Mouse (Mus musculus) inflammation-experienced regulatory T-cells (primary cell): Measurements from ENCODE around the gene Ifitm1. TPM values are rescaled to one million over a fixed set of nuclear protein-coding genes. Genes with fewer than 3 reads are reported as not detected.

Experiments used
- polyA plus RNA-seq, 2 experiments: library from polyadenylated mRNA; unstranded; fragments of 100-300 nt; shearing (Covaris generic); gene quantifications; one replicate each; pipeline ENCODE4 v1.2.1; 2017

The Ifitm1 gene
- polyA plus RNA-seq: 1 to 10 TPM in 1 of 2 experiments, not detected in 1; 1.9 TPM

DNA sequence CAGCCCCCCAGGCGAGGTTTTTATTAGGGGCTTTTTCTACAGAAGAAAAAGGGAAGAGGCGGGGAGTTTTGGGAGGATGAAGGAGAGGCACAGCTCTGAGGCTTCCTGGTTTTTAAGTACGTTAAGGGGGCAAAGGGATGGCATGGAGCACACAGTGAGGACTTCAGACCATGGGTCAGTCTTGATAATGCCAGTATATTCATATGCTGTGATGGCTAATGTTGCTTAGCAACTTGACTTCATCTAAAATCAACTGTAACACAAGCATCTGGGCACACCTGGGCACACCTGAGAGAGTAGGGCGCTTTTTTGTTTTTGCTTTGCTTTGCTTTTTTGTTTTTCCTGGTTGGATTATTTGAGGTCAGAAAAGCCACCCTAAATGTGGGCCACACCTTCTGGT is at the start of gene Ifitm1:
TSS of gene Ifitm1 (plus strand) at position 301 of the 400 bp plus-strand sequence.

DNA sequence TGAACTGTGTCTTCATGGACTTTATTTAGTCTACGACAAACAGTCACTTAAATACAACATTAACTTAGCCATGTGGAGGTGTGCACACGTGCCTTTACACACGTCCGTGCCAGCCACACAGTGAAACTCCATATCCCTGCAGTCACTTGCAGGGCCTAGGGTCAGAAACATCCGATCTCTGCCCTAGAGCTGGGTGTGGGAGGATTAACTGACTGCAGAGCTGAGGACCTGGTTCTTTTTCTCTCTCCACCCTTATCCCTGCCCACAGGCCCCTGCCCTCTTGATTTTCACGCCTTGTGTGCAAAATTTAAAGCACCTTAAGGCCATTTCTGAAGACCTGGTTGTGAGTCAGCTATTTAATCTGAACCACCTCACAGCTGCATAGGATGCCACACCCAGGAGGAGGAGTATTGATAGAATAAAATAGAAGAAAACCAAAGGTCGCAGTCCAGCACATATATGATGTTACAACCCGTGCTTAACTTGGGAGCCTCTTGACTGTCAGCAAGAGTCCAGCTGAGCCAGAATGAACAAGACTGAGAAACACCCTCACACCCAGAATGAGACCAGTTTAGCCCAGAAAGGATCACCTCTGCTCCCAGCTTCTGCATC is 46.5 kb upstream of the Ifitm1 start, which contains the start of gene Nlrp6:
TSS of gene Nlrp6 (plus strand) at position 485 of the 612 bp plus-strand sequence.

DNA sequence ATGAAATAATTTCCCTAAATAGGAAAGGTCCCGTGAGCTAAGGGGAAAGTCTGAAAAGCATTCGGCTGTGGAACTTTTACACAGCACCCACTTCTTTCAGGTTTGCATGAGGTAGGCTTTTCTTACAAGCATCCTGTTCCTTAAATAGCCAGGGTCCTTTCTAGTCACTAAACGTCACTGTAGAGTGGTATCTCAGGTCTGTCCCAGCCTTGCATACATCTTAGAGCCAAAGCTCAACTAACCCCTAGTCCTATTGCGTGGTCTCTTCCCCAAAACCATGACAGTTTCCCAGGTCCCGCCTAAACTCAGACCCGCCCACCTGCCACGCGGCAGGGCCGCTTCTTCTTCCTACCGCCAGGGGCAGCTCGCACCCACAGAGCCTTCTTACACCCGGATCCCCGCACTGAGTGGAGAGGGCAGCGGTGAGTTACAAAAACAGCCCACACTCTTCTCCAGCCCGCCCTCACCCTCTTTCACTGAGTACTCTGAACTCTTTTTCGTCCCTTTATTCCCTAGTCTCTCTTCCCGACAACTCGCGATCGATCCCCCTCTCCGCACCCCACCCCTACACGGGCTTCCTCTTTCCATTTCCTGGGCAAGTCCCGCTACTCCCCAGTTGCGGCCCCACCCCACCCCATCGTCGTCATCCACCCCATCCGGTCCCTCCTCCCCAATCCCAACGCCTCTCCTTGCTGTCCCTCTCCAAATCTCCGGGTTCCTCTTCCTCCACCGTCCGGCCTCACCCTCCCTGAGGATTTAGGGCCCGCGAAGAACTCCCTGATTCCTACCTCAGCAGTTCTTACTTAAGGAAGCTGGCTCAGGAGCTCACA is 25.6 kb upstream of the Ifitm1 start, which contains the start of gene Pgghg:
TSS of gene Pgghg (plus strand) at position 170 of the 830 bp plus-strand sequence.

DNA sequence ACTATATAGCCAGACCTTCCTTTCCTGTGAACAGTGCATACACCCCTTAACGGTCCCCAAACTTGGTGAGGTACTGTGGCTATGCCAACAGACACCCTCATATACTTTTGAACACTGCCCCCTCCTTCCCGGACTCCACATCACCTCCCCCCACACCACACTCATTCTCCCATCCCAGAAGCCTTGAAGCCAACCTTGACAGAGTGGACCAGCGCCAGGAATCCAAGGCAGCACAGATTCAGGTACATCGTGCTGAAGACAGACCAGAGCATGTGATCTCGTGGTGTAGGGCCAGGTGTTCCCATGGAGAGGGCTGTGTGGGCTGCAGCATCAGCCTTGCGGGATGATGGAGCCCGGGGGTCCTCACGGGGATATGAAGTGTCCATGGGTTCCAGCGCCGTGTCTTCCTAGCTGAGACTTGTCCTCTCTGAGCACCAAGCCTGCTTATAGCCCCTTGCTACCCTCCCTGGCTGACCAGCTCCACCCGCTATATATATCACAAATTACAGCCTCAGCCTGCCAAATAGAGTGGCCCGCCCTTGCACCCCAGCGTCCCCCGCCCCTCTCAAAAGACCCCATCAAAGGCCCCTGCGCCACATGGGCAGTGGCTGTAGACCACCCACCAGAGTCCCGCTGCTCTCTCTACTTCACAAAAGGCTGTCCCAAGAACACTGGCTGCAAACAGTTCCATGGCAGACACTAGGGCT is 17.0 kb upstream of the Ifitm1 start, which contains the start of gene Ifitm5:
TSS of gene Ifitm5 (minus strand) at position 468 of the 707 bp plus-strand sequence.

DNA sequence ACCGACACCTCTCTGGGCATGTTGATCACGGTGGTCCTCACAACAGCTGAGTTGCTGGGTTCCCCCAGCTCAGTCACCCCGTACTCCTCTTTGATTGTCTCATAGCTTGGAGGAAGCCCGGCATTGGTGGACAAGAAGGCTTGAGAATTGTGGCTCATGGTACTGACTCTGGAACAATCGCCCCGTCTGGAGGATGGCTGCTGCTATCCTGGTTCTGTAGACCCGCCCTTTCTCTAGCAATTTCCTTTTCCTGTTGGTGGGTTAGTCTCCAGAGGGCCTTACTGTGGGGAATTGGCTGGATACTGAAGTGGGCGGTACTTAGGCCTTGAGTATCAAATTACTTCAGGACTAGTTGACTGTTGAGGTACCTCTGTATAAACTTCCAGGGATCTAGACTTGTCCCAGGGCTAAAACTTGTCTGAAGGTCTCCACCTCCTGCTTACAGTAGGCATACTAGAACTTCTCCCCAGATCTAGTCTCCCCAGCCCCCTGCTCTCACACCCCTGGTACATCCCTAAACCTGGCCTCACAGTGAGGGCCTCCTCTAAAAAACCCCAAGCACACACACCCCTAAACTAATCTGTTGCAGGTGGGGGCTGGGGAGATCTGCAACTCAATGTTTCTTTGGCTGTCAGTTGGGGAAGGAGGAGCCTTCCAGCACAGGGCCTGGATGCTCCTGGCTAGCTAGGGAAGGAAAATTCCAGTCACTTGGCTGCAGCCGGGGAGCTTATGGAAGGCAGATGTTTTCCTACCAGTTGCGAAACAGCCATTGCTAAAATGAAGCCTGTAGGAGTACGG is 11.1 kb upstream of the Ifitm1 start, which contains the start of the genes Gm45717 and Ifitm2:
TSS of gene Gm45717 (minus strand) at position 180 of the 798 bp plus-strand sequence.
TSS of gene Ifitm2 (minus strand) at position 230 of the 798 bp plus-strand sequence.

DNA sequence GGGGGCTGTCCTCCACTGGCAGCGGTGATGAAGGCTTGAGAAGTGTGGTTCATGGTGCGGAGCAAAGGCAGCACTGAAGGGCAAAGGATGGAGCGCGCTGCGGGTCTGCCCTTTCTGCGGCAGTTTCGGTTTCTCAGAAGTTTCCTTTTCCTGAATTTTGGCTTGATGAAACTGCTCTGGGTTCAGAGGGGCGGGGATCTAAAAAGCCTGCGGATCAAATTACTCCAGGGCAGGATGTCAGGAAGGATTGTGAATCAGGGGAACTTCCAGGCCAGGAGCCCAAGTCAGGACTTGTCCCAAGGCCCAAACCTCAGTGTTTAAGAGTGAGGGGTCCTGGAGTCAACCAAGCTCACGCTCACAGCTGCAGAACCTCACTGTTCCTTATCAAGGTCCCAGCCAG is 43.6 kb downstream of the Ifitm1 start, which contains the start of gene Ifitm3:
TSS of gene Ifitm3 (minus strand) at position 178 of the 400 bp plus-strand sequence.

DNA sequence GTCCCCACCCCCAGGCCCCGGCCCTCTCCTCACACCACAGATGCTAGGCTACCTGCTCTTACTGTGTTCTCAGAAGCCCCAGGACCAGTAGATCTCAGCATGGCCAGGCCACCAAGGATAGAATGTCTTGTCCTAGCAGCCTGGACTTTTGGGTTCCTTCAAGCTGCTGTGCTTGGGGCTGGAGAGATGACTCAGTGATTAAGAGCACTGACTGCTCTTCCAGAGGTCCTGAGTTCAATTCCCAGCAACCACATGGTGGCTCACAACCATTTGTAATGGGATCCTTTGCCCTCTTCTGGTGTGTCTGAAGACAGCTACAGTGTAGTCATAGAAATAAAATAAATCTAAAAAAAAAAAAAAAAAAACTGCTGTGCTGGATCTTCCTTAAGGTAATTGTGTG is 50.8 kb downstream of the Ifitm1 start, which contains the start of gene Ifitm6:
TSS of gene Ifitm6 (minus strand) at position 101 of the 400 bp plus-strand sequence.

Other genes starting within 250 kb of the Ifitm1 start
- under 1 TPM; 0.10 to 0.18 TPM for gene Cyp2e1, start 203.5 kb upstream of the Ifitm1 start, polyA plus RNA-seq
- under 1 TPM in 1 of 2 experiments, not detected in 1; 0.18 TPM for gene Syce1, start 179.4 kb upstream of the Ifitm1 start, polyA plus RNA-seq
- gene Zfp941, start 145.0 kb upstream of the Ifitm1 start, polyA plus RNA-seq: 1 to 10 TPM in 1 of 2 experiments, under 1 TPM in 1; 0.46 to 1.9 TPM
- gene Urah, start 132.2 kb upstream of the Ifitm1 start, polyA plus RNA-seq: under 1 TPM in 1 of 2 experiments, not detected in 1; 0.58 TPM
- gene Scgb1c1, start 121.7 kb upstream of the Ifitm1 start, polyA plus RNA-seq: not detected
- under 1 TPM in 1 of 2 experiments, not detected in 1; 0.28 TPM for gene Odf3, start 119.4 kb upstream of the Ifitm1 start, polyA plus RNA-seq
- gene Gm45785, start 110.9 kb upstream of the Ifitm1 start, polyA plus RNA-seq: under 1 TPM in 1 of 2 experiments, not detected in 1; 0.54 TPM
- 100 to 1,000 TPM; 114 to 152 TPM for gene Ric8a, start 110.3 kb upstream of the Ifitm1 start, polyA plus RNA-seq
- gene Bet1l, start 109.6 kb upstream of the Ifitm1 start, polyA plus RNA-seq: 10 to 100 TPM; 41.3 to 51.5 TPM
- 100 to 1,000 TPM; 186 to 193 TPM for gene Psmd13, start 85.3 kb upstream of the Ifitm1 start, polyA plus RNA-seq
- gene Sirt3, start 84.9 kb upstream of the Ifitm1 start, polyA plus RNA-seq: 10 to 100 TPM in 1 of 2 experiments, 1 to 10 TPM in 1; 8.7 to 11.6 TPM
- gene Cox8b, start 66.8 kb upstream of the Ifitm1 start, polyA plus RNA-seq: not detected
- under 1 TPM in 1 of 2 experiments, not detected in 1; 0.05 TPM for gene Nlrp6, start 46.3 kb upstream of the Ifitm1 start, polyA plus RNA-seq
- gene Pgghg, start 25.8 kb upstream of the Ifitm1 start, polyA plus RNA-seq: 10 to 100 TPM; 24.8 to 37.5 TPM
- gene Ifitm5, start 16.9 kb upstream of the Ifitm1 start, polyA plus RNA-seq: 1 to 10 TPM in 1 of 2 experiments, under 1 TPM in 1; 0.35 to 1.1 TPM
- gene Gm45717, start 11.3 kb upstream of the Ifitm1 start, polyA plus RNA-seq: not detected
- 10 to 100 TPM; 37.1 to 96.5 TPM for gene Ifitm2, start 11.2 kb upstream of the Ifitm1 start, polyA plus RNA-seq
- gene Ifitm3, start 43.5 kb downstream of the Ifitm1 start, polyA plus RNA-seq: 1 to 10 TPM; 3.5 to 8.8 TPM
- gene Ifitm6, start 50.7 kb downstream of the Ifitm1 start, polyA plus RNA-seq: not detected
- gene Gm17387, start 61.9 kb downstream of the Ifitm1 start, polyA plus RNA-seq: not detected
- 10 to 100 TPM; 18.8 to 19.5 TPM for gene B4galnt4, start 93.9 kb downstream of the Ifitm1 start, polyA plus RNA-seq
- gene Pkp3, start 111.0 kb downstream of the Ifitm1 start, polyA plus RNA-seq: 100 to 1,000 TPM; 253 to 350 TPM
- 100 to 1,000 TPM; 207 to 212 TPM for gene Sigirr, start 133.4 kb downstream of the Ifitm1 start, polyA plus RNA-seq
- gene Ano9, start 150.6 kb downstream of the Ifitm1 start, polyA plus RNA-seq: under 1 TPM; 0.48 to 0.54 TPM
- 10 to 100 TPM; 19.1 to 23.2 TPM for gene Ptdss2, start 155.2 kb downstream of the Ifitm1 start, polyA plus RNA-seq
- gene Rnh1, start 205.6 kb downstream of the Ifitm1 start, polyA plus RNA-seq: 100 to 1,000 TPM; 110 to 149 TPM
- gene Hras, start 226.8 kb downstream of the Ifitm1 start, polyA plus RNA-seq: 10 to 100 TPM; 45.4 to 45.7 TPM
- 1 to 10 TPM; 2.7 to 6.2 TPM for gene Lrrc56, start 226.9 kb downstream of the Ifitm1 start, polyA plus RNA-seq
- 10 to 100 TPM; 13.5 to 14.3 TPM for gene Lmntd2, start 246.9 kb downstream of the Ifitm1 start, polyA plus RNA-seq
- 10 to 100 TPM; 18.6 to 27.3 TPM for gene Rassf7, start 248.6 kb downstream of the Ifitm1 start, polyA plus RNA-seq